Mouse (Mus musculus) CD4-positive helper T cell, adult 2 months (primary cell): ENCODE measurements around the gene Ube2c.
A peak's percentile ranks its signal among the peaks of the same experiment; 100 is the strongest.

Source experiments
- DNase-seq: peaks from one replicate; pipeline ENCODE4 v3.0.0-alpha.2; 2012; ENCODE audit warnings: low read depth, missing footprints, low spot score

The Ube2c gene

GRCm38 (mm10) chr2:164761971-164762370 lies 7.7 kb upstream of the Ube2c start:
- no peak for DNase-seq

- DNase-seq: no peak
These were observed 7.1 kb upstream of the Ube2c start for GRCm38 (mm10) chr2:164762593-164762992.

- DNase-seq: no peak
These were observed 3.9 kb upstream of the Ube2c start for GRCm38 (mm10) chr2:164765841-164766240.

GRCm38 (mm10) chr2:164767812-164768540 lies 1.7 kb upstream of the Ube2c start:
- DNase-seq: no peak

GRCm38 (mm10) chr2:164770279-164770678 lies 581 bp downstream of the Ube2c start:
- DNase-seq: peak; percentile 47

- no peak for DNase-seq
These were observed 1.4 kb downstream of the Ube2c start for GRCm38 (mm10) chr2:164771123-164771522.

GRCm38 (mm10) chr2:164773229-164773988 lies 3.7 kb downstream of the Ube2c start:
- no peak for DNase-seq

GRCm38 (mm10) chr2:164773989-164774364 lies 4.3 kb downstream of the Ube2c start:
- DNase-seq: no peak

- DNase-seq: no peak
These were observed 6.4 kb downstream of the Ube2c start for GRCm38 (mm10) chr2:164776130-164776529.

- DNase-seq: no peak
These were observed 7.1 kb downstream of the Ube2c start for GRCm38 (mm10) chr2:164776801-164777200.

GRCm38 (mm10) chr2:164777246-164778014 lies 7.7 kb downstream of the Ube2c start:
- no peak for DNase-seq

- DNase-seq: no peak
These were observed 8.3 kb downstream of the Ube2c start for GRCm38 (mm10) chr2:164778015-164778287.

- no peak for DNase-seq
These were observed 9.1 kb downstream of the Ube2c start for GRCm38 (mm10) chr2:164778809-164779208.

- no peak for DNase-seq
These were observed 9.9 kb downstream of the Ube2c start, which contains the start of gene Tnnc2 for GRCm38 (mm10) chr2:164779481-164780086. Gene Tnnc2, minus strand, starts transcription at chr2:164779967.

GRCm38 (mm10) chr2:164781876-164782275 lies 12.2 kb downstream of the Ube2c start:
- DNase-seq: no peak

GRCm38 (mm10) chr2:164783926-164784581 lies 14.4 kb downstream of the Ube2c start:
- peak; percentile 32 for DNase-seq

GRCm38 (mm10) chr2:164784869-164785420 lies 15.2 kb downstream of the Ube2c start:
- DNase-seq: no peak

- DNase-seq: peak; percentile 85
These were observed 16.0 kb downstream of the Ube2c start, which contains the start of gene Snx21 for GRCm38 (mm10) chr2:164785481-164786387. Gene Snx21, plus strand, starts transcription at chr2:164785823.

- DNase-seq: no peak
These were observed 16.7 kb downstream of the Ube2c start for GRCm38 (mm10) chr2:164786388-164786885.

GRCm38 (mm10) chr2:164787032-164787431 lies 17.3 kb downstream of the Ube2c start:
- DNase-seq: no peak
